Mouse (Mus musculus) small intestine, adult 2 months (tissue): ENCODE results near the gene Mgat2.
A peak's percentile ranks its signal among the peaks of the same experiment; 100 is the strongest.

Source experiments
- CTCF ChIP-seq: fragments of 200-500 bp; IDR thresholded peaks from 2 replicates; pipeline ENCODE4 v1.5.1; 2012; ENCODE audit warnings: low read depth, mild to moderate bottlenecking, control low read depth, inconsistent platforms, low read length, moderate library complexity, mixed read lengths; ENCODE audit not compliant: insufficient replicate concordance, insufficient read length; ENCODE audit errors: extremely low read depth
- POLR2A ChIP-seq: fragments of 200-500 bp; IDR thresholded peaks from 2 replicates; pipeline ENCODE4 v1.6.1; 2012; ENCODE audit warnings: low read depth, mild to moderate bottlenecking, control low read depth, inconsistent platforms, low read length, moderate library complexity

- TF ChIP-seq POLR2A (peak; percentile 57; the same call in 1 of the 2 replicates), CTCF (no peak)
These were observed 12.8 kb downstream of the Mgat2 start, which contains the start of gene Gm49383 for GRCm38 (mm10) chr12:69196444-69197377.
